Mouse (Mus musculus) lung, postnatal 0 days (tissue): ENCODE results near the gene St6galnac3. TPM values are rescaled to one million over a fixed set of nuclear protein-coding genes. Genes with fewer than 3 reads are reported as not detected.

ENCODE experiments used
- ATAC-seq: fragments of 200-750 bp; cut with Nextera tagmentation; 2 replicates; pipeline ENCODE4 v1.8.0; 2017; ENCODE audit warnings: moderate library complexity
- DNase-seq: peaks from one replicate; pipeline ENCODE4 v3.0.0-alpha.2; 2016; ENCODE audit warnings: low spot score
- H3K27ac ChIP-seq: fragments of 300-500 bp; sonication (generic); 2 replicates; pipeline ENCODE4 v1.5.1; 2014; ENCODE audit warnings: antibody characterized with exemption, mild to moderate bottlenecking, low read length, mixed read lengths
- H3K27me3 ChIP-seq: fragments of 300-500 bp; sonication (generic); replicated peaks from 2 replicates; pipeline ENCODE4 v1.6.1; 2014; ENCODE audit warnings: low read length, mixed read lengths; ENCODE audit not compliant: insufficient read depth
- H3K36me3 ChIP-seq: fragments of 300-500 bp; sonication (generic); 2 replicates; pipeline ENCODE4 v1.6.1; 2014; ENCODE audit warnings: low read length, mixed read lengths; ENCODE audit not compliant: insufficient read depth
- H3K4me1 ChIP-seq: fragments of 300-500 bp; sonication (generic); 2 replicates; pipeline ENCODE4 v1.6.1; 2014; ENCODE audit warnings: antibody characterized with exemption, low read depth, low read length, mixed read lengths; ENCODE audit not compliant: insufficient read depth
- H3K4me2 ChIP-seq: fragments of 300-500 bp; sonication (generic); replicated peaks from 2 replicates; pipeline ENCODE4 v1.6.1; 2014; ENCODE audit warnings: low read depth, mild to moderate bottlenecking, low read length, moderate library complexity, mixed read lengths
- H3K4me3 ChIP-seq: fragments of 300-500 bp; sonication (generic); 2 replicates; pipeline ENCODE4 v1.5.1; 2014; ENCODE audit warnings: low read depth, low read length
- H3K9ac ChIP-seq: fragments of 300-500 bp; sonication (generic); replicated peaks from 2 replicates; pipeline ENCODE4 v1.6.1; 2014; ENCODE audit warnings: low read depth, mild to moderate bottlenecking
- H3K9me3 ChIP-seq: fragments of 300-500 bp; sonication (generic); 2 replicates; pipeline ENCODE4 v1.6.1; 2016; ENCODE audit warnings: low read length, mixed read lengths
- CTCF ChIP-seq: IDR thresholded peaks from 2 replicates; pipeline ENCODE4 v1.5.1; 2016; ENCODE audit warnings: antibody characterized with exemption, mild to moderate bottlenecking
- EP300 ChIP-seq: IDR thresholded peaks from 2 replicates; pipeline ENCODE4 v1.6.1; 2016; ENCODE audit warnings: antibody characterized with exemption, mild to moderate bottlenecking, control low read depth
- WGBS: fragments of 180-500 bp; shearing (Covaris S2); extraction: QIAGEN DNeasy Blood & Tissue Kit; methylation state at CpG from one replicate; pipeline ENCODE4 v1.1.7; 2014; 5-methylcytosine and 5-hydroxymethylcytosine counted together
- polyA plus RNA-seq: library from polyadenylated mRNA; unstranded; fragments of >200 nt; fragmentation: Nextera tagmentation; extraction: Ambion mirVana; gene quantifications from 2 replicates; pipeline ENCODE4 v1.2.1, GENCODE M21; 2015

Gene St6galnac3
- polyA plus RNA-seq, 1 experiment from 2014 or later: 12.9 TPM

DNA sequence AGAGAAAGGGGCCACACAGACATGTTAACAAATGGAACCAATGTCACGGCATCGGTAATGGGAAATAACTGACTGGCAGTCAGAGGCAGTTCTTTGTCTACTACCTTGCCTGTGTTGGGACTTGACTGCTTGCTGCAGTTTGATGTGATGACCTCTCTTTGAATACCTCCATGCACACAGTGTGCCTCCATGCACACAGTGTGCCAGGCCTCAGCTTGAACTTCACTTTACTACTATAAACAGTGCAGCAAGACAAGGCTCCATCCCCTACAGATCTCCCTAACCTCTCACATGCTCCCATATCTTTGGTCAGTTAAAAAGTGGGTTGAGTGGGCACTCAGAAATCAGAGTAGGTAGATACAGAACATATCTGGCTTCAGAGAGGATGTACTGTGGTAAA, 341.3 kb downstream of the St6galnac3 start:
- TF ChIP-seq EP300: no peak
- TF ChIP-seq CTCF: no peak
- Histone ChIP-seq H3K4me1 (no peaks in the 10 kb centered on the region), H3K9me3 (no peaks in the 10 kb centered on the region), H3K27me3 (no peaks in the 10 kb centered on the region), H3K36me3 (no peaks in the 10 kb centered on the region), H3K4me3 (no peak overlapping the region), H3K9ac (no peak overlapping the region), H3K4me2 (no peak overlapping the region), H3K27ac (no peak overlapping the region)
- no peak for DNase-seq
- ATAC-seq: no peak
- 97% methylated on average over 2 of the region's 2 CpGs for WGBS

DNA sequence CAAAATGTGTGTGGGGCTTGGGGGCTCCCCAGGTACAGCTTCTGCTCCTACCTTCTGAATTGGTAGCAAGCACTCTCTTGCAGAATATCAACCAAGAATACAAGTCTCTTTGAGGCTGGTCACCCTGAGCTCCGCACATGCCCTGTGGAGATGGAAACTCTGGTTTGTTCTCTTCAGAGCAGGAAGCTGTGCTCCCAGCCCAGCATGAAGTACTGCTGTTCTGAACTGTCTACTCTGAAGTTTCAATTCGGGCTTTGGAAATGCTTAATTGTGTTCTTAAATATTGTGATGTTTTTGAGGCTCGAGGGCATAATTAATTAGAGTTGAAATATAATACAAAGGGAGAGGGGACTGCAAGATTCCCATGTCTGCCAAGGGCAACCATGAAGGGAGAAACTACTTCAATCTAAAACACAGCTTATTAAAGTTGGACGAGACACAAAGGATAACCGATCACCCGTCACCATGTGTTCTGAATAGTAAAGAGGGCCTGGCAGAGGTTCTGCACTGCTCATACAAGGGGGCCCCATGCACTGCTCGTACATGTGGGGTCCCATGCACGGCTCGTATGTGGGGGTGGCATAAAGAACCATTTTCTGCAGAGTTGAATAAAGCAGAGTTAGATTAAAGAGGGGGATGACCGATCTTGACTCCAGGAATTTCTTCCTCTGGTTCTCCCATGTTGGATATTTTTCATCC, 359.8 kb downstream of the St6galnac3 start:
- TF ChIP-seq CTCF: no peak
- TF ChIP-seq EP300: no peak
- Histone ChIP-seq H3K36me3 (no peaks in the 10 kb centered on the region), H3K9ac (no peak overlapping the region), H3K9me3 (no peaks in the 10 kb centered on the region), H3K4me2 (no peak overlapping the region), H3K27me3 (no peaks in the 10 kb centered on the region), H3K4me1 (no peaks in the 10 kb centered on the region), H3K27ac (no peak overlapping the region), H3K4me3 (no peak overlapping the region)
- no peak for ATAC-seq
- 86% methylated on average over 10 of the region's 10 CpGs for WGBS
- DNase-seq: no peak

DNA sequence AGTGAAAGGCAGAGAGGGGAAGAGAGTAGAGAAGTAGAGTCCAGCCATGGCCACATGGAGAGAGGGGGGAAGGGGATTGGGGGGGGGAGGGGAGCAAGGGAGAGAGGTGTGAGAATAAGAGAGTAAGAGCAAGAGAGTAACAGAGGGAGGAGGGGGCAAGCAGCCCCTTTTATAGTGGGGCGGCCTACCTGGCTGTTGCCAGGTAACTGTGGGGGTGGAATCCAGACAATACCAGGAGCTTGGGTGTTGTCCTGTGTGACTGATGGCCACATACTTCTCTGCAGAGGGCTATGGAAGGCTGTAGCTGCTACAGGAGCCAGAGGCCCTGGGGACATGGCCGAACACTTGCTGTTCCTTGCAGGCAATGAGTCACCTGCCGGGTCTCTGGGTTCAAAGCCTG, 360.6 kb downstream of the St6galnac3 start:
- no peak overlapping the region for H3K4me2 ChIP-seq
- TF ChIP-seq CTCF (no peak), EP300 (no peak)
- no peak overlapping the region for H3K4me3 ChIP-seq
- no peaks in the 10 kb centered on the region for H3K9me3 ChIP-seq
- WGBS: 88% methylated on average over 3 of the region's 3 CpGs
- DNase-seq: no peak
- ATAC-seq: no peak
- H3K27me3 ChIP-seq: no peaks in the 10 kb centered on the region
- H3K9ac ChIP-seq: no peak overlapping the region
- H3K4me1 ChIP-seq: no peaks in the 10 kb centered on the region
- no peaks in the 10 kb centered on the region for H3K36me3 ChIP-seq
- no peak overlapping the region for H3K27ac ChIP-seq

DNA sequence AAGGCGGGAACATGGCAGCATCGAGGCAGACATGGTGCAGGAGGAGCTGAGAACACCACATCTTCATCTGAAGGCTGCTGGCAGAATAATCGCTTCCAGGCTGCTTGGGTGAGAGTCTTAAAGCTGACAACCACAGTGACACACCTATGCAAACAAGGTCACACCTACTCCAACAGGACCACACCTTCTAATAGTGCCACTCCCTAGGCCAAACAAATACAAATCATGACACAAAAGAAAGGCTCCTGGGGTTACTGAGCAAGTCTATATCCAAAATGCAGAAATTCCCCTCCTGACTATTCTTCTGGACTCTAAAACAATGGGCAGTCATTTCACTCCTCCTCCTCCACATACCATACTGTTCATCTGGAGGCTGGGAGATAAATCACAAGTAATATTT, 365.0 kb downstream of the St6galnac3 start:
- no peaks in the 10 kb centered on the region for H3K36me3 ChIP-seq
- no peak for DNase-seq
- no peaks in the 10 kb centered on the region for H3K27me3 ChIP-seq
- ATAC-seq: no peak
- H3K9ac ChIP-seq: no peak overlapping the region
- TF ChIP-seq CTCF (no peak), EP300 (no peak)
- no peaks in the 10 kb centered on the region for H3K4me1 ChIP-seq
- H3K27ac ChIP-seq: no peak overlapping the region
- H3K9me3 ChIP-seq: no peaks in the 10 kb centered on the region
- WGBS: 90% methylated on average over 3 of the region's 3 CpGs
- no peak overlapping the region for H3K4me3 ChIP-seq
- no peak overlapping the region for H3K4me2 ChIP-seq

DNA sequence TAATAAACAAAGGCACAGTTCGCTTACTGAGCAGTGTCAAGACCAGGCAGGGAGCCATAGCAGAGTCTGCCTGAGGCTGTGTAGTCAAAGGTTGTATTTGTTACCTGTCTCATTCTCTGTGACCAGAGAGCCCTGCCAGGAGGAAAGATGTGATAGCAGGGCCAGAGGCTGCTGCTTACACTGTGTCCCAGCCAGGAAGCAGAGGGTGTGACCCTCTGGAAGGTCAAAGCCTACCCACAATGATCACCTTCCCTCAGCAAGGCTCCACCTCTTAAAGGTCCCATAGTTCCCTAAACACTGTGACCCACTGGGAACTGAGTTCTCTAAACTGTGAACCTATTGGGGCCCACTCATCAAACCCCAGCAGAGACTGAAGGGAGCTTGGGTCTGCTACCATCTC, 368.9 kb downstream of the St6galnac3 start:
- H3K4me1 ChIP-seq: no peaks in the 10 kb centered on the region
- no peaks in the 10 kb centered on the region for H3K9me3 ChIP-seq
- no peaks in the 10 kb centered on the region for H3K36me3 ChIP-seq
- no peak overlapping the region for H3K9ac ChIP-seq
- no peak for DNase-seq
- 67% methylated on average over 1 of the region's 1 CpGs for WGBS
- no peak overlapping the region for H3K4me2 ChIP-seq
- H3K27ac ChIP-seq: no peak overlapping the region
- ATAC-seq: no peak
- no peak for TF ChIP-seq CTCF
- TF ChIP-seq EP300: no peak
- no peaks in the 10 kb centered on the region for H3K27me3 ChIP-seq
- H3K4me3 ChIP-seq: no peak overlapping the region

DNA sequence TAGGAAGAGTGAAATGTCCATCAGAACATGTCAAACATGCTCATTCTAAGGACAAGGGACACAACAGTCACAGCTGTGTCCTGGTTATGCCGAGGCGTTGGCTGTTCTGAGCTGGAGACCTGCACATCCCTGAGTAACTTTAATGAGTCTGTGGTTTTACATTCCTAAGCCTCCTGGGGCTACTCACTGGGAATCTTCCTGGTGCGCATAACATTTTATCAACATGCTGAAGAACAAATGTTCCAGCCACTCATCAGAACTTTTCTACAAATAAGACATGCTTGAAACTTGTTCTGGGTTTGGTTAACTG, 370.0 kb downstream of the St6galnac3 start:
- Histone ChIP-seq H3K4me3 (no peak overlapping the region), H3K27ac (no peak overlapping the region), H3K36me3 (no peaks in the 10 kb centered on the region), H3K9me3 (no peaks in the 10 kb centered on the region), H3K27me3 (no peaks in the 10 kb centered on the region), H3K4me1 (no peaks in the 10 kb centered on the region), H3K4me2 (no peak overlapping the region), H3K9ac (no peak overlapping the region)
- ATAC-seq (no peak), DNase-seq (no peak)
- 67% methylated on average over 3 of the region's 3 CpGs for WGBS
- TF ChIP-seq CTCF: no peak
- no peak for TF ChIP-seq EP300
